Mouse (Mus musculus) hindbrain, embryonic 11.5 days (tissue): ENCODE results near the gene Bloc1s1. TPM values are rescaled to one million over a fixed set of nuclear protein-coding genes. Genes with fewer than 3 reads are reported as not detected.

Experiments used
- ATAC-seq: fragments of 200-750 bp; cut with Nextera tagmentation; 2 replicates; pipeline ENCODE4 v1.8.0; 2017; ENCODE audit warnings: mild to moderate bottlenecking, moderate TSS enrichment, moderate library complexity; ENCODE audit not compliant: low FRiP score
- DNase-seq: peaks from one replicate; pipeline ENCODE4 v3.0.0-alpha.2; 2015; ENCODE audit warnings: low spot score
- H3K27ac ChIP-seq: fragments of 300-500 bp; sonication (generic); 2 replicates; pipeline ENCODE4 v1.5.1; 2014; ENCODE audit warnings: mild to moderate bottlenecking, low read depth, low read length
- H3K27me3 ChIP-seq: fragments of 300-500 bp; sonication (generic); 2 replicates; pipeline ENCODE4 v1.6.1; 2014; ENCODE audit warnings: mild to moderate bottlenecking, low read length, moderate library complexity, mixed read lengths; ENCODE audit not compliant: control insufficient read depth, insufficient read depth
- H3K36me3 ChIP-seq: fragments of 300-500 bp; sonication (generic); 2 replicates; pipeline ENCODE4 v1.6.1; 2014; ENCODE audit warnings: mild to moderate bottlenecking, low read length, moderate library complexity, mixed read lengths; ENCODE audit not compliant: control insufficient read depth, insufficient read depth
- H3K4me1 ChIP-seq: fragments of 300-500 bp; sonication (generic); replicated peaks from 2 replicates; pipeline ENCODE4 v1.6.1; 2014; ENCODE audit warnings: low read length, mixed read lengths; ENCODE audit not compliant: control insufficient read depth, insufficient read depth
- H3K4me2 ChIP-seq: fragments of 300-500 bp; sonication (generic); replicated peaks from 2 replicates; pipeline ENCODE4 v1.6.1; 2014; ENCODE audit warnings: mild to moderate bottlenecking, low read depth, low read length
- H3K4me3 ChIP-seq: fragments of 300-500 bp; sonication (generic); 2 replicates; pipeline ENCODE4 v1.5.1; 2014; ENCODE audit warnings: low read depth, low read length
- H3K9ac ChIP-seq: fragments of 300-500 bp; sonication (generic); 2 replicates; pipeline ENCODE4 v1.6.1; 2014; ENCODE audit warnings: low read depth, low read length
- H3K9me3 ChIP-seq: fragments of 300-500 bp; sonication (generic); 2 replicates; pipeline ENCODE4 v1.6.1; 2016; ENCODE audit warnings: low read length; ENCODE audit not compliant: control insufficient read depth
- WGBS: fragments of 180-500 bp; shearing (Covaris S2); extraction: QIAGEN DNeasy Blood & Tissue Kit; methylation state at CpG from one replicate; pipeline ENCODE4 v1.1.7; 2014; 5-methylcytosine and 5-hydroxymethylcytosine counted together
- polyA plus RNA-seq: library from polyadenylated mRNA; unstranded; fragments of >200 nt; fragmentation: Nextera tagmentation; extraction: Ambion mirVana; gene quantifications from 2 replicates; pipeline ENCODE4 v1.2.1, GENCODE M21; 2014

Bloc1s1 gene
- polyA plus RNA-seq, 1 experiment from 2014 or later: 269 TPM

- Histone ChIP-seq H3K4me2 (no peak overlapping the region), H3K9me3 (no peaks in the 10 kb centered on the region), H3K9ac (no peak overlapping the region), H3K27ac (no peak overlapping the region), H3K4me3 (no peak overlapping the region), H3K36me3 (0 out of 2 replicates have a peak, but pooled peaks cover 2% of the 10 kb centered on the region), H3K4me1 (no peaks in the 10 kb centered on the region), H3K27me3 (no peaks in the 10 kb centered on the region)
- DNase-seq: no peak
- WGBS: 87% methylated on average over 5 of the region's 5 CpGs
- no peak for ATAC-seq
These were observed 41.8 kb downstream of the Bloc1s1 start for GRCm38 (mm10) chr10:128882067-128882466.

GRCm38 (mm10) chr10:128878811-128879210, 45.0 kb downstream of the Bloc1s1 start:
- Histone ChIP-seq H3K27me3 (no peaks in the 10 kb centered on the region), H3K36me3 (0 out of 2 replicates have a peak, but pooled peaks cover 5% of the 10 kb centered on the region), H3K9me3 (no peaks in the 10 kb centered on the region), H3K4me1 (no peaks in the 10 kb centered on the region), H3K27ac (no peak overlapping the region), H3K9ac (no peak overlapping the region), H3K4me2 (no peak overlapping the region), H3K4me3 (no peak overlapping the region)
- DNase-seq (no peak), ATAC-seq (no peak)
- 91% methylated on average over 2 of the region's 2 CpGs for WGBS

- no peak for ATAC-seq
- no peaks in the 10 kb centered on the region for H3K27me3 ChIP-seq
- H3K27ac ChIP-seq: no peak overlapping the region
- no peaks in the 10 kb centered on the region for H3K4me1 ChIP-seq
- H3K4me2 ChIP-seq: no peak overlapping the region
- H3K9ac ChIP-seq: no peak overlapping the region
- H3K9me3 ChIP-seq: no peaks in the 10 kb centered on the region
- no peak for DNase-seq
- H3K4me3 ChIP-seq: no peak overlapping the region
- 0 out of 2 replicates have a peak, but pooled peaks cover 7% of the 10 kb centered on the region for H3K36me3 ChIP-seq
These were observed 45.5 kb downstream of the Bloc1s1 start for GRCm38 (mm10) chr10:128878291-128878690.

GRCm38 (mm10) chr10:128870341-128870740, 53.5 kb downstream of the Bloc1s1 start:
- H3K4me1 ChIP-seq: no peaks in the 10 kb centered on the region
- ATAC-seq: no peak
- H3K4me2 ChIP-seq: no peak overlapping the region
- no peak for DNase-seq
- no peak overlapping the region for H3K4me3 ChIP-seq
- no peak overlapping the region for H3K27ac ChIP-seq
- no peak overlapping the region for H3K9ac ChIP-seq
- WGBS: 93% methylated on average over 3 of the region's 3 CpGs
- no peaks in the 10 kb centered on the region for H3K9me3 ChIP-seq
- no peaks in the 10 kb centered on the region for H3K27me3 ChIP-seq
- peaks cover 9% of the 10 kb centered on the region; the same call in 1 of the 2 replicates for H3K36me3 ChIP-seq

Other genes starting within 250 kb of the Bloc1s1 start
- 12.0 and 14.8 TPM in 2 replicates for gene Suox, start 250.0 kb downstream of the Bloc1s1 start, polyA plus RNA-seq
- 76.0 and 83.0 TPM in 2 replicates for gene Rab5b, start 227.8 kb downstream of the Bloc1s1 start, polyA plus RNA-seq
- gene Pmel, start 219.8 kb downstream of the Bloc1s1 start, polyA plus RNA-seq: 4.5 and 5.8 TPM in 2 replicates
- 75.2 and 86.5 TPM in 2 replicates for gene Cdk2, start 219.0 kb downstream of the Bloc1s1 start, polyA plus RNA-seq
- 5.0 and 6.2 TPM in 2 replicates for gene Dgka, start 179.2 kb downstream of the Bloc1s1 start, polyA plus RNA-seq
- gene Pym1, start 176.1 kb downstream of the Bloc1s1 start, polyA plus RNA-seq: 44.5 and 48.3 TPM in 2 replicates
- gene Mmp19, start 133.1 kb downstream of the Bloc1s1 start, polyA plus RNA-seq: 0.27 and 0.49 TPM in 2 replicates
- 31.8 and 34.7 TPM in 2 replicates for gene Dnajc14, start 120.0 kb downstream of the Bloc1s1 start, polyA plus RNA-seq
- 14.2 and 16.3 TPM in 2 replicates for gene Tmem198b, start 119.7 kb downstream of the Bloc1s1 start, polyA plus RNA-seq
- 282 and 286 TPM in 2 replicates for gene Sarnp, start 106.7 kb downstream of the Bloc1s1 start, polyA plus RNA-seq
- gene Ormdl2, start 102.4 kb downstream of the Bloc1s1 start, polyA plus RNA-seq: 64.8 and 66.4 TPM in 2 replicates
- gene Gdf11, start 32.3 kb downstream of the Bloc1s1 start, polyA plus RNA-seq: 10.5 and 11.5 TPM in 2 replicates
- gene Cd63, start 23.0 kb downstream of the Bloc1s1 start, polyA plus RNA-seq: 215 and 216 TPM in 2 replicates
- gene Rdh5, start 1.1 kb downstream of the Bloc1s1 start, polyA plus RNA-seq: 11.6 and 12.1 TPM in 2 replicates
- gene Itga7, start 9.8 kb upstream of the Bloc1s1 start, polyA plus RNA-seq: 1.7 and 3.0 TPM in 2 replicates
- gene Mettl7b, start 37.0 kb upstream of the Bloc1s1 start, polyA plus RNA-seq: not detected in 2 replicates
- not detected in 2 replicates for gene Olfr9, start 65.4 kb upstream of the Bloc1s1 start, polyA plus RNA-seq
- not detected in 2 replicates for gene Olfr763, start 86.8 kb upstream of the Bloc1s1 start, polyA plus RNA-seq
- not detected in 2 replicates for gene Olfr764-ps1, start 115.9 kb upstream of the Bloc1s1 start, polyA plus RNA-seq
- gene Olfr765, start 126.0 kb upstream of the Bloc1s1 start, polyA plus RNA-seq: not detected in 2 replicates
- not detected in 2 replicates for gene Olfr766-ps1, start 144.9 kb upstream of the Bloc1s1 start, polyA plus RNA-seq
- not detected in 2 replicates for gene Olfr767, start 158.9 kb upstream of the Bloc1s1 start, polyA plus RNA-seq
- gene Olfr768, start 175.3 kb upstream of the Bloc1s1 start, polyA plus RNA-seq: not detected in 2 replicates
- gene Olfr769, start 193.8 kb upstream of the Bloc1s1 start, polyA plus RNA-seq: not detected in 2 replicates
- not detected in 2 replicates for gene Olfr770, start 215.0 kb upstream of the Bloc1s1 start, polyA plus RNA-seq
- not detected in 2 replicates for gene Olfr771, start 240.7 kb upstream of the Bloc1s1 start, polyA plus RNA-seq